Mouse (Mus musculus) limb, embryonic 11.5 days (tissue): Measurements from ENCODE around the gene Zfp398. TPM values are rescaled to one million over a fixed set of nuclear protein-coding genes. Genes with fewer than 3 reads are reported as not detected.

ENCODE experiments used
- ATAC-seq: fragments of 200-750 bp; cut with Nextera tagmentation; 2 replicates; pipeline ENCODE4 v1.8.0; 2017; ENCODE audit warnings: low read depth; ENCODE audit not compliant: insufficient number of reproducible peaks, low FRiP score, low TSS enrichment
- DNase-seq: peaks from one replicate; pipeline ENCODE4 v3.0.0-alpha.2; 2015; ENCODE audit warnings: low spot score
- H3K27ac ChIP-seq: fragments of 300-500 bp; sonication (generic); replicated peaks from 2 replicates; pipeline ENCODE4 v1.5.1; 2014; ENCODE audit warnings: low read depth, mild to moderate bottlenecking, low read length
- H3K27me3 ChIP-seq: fragments of 300-500 bp; sonication (generic); 2 replicates; pipeline ENCODE4 v1.6.1; 2014; ENCODE audit warnings: mild to moderate bottlenecking, low read length, mixed read lengths; ENCODE audit not compliant: control insufficient read depth, insufficient read depth
- H3K36me3 ChIP-seq: fragments of 300-500 bp; sonication (generic); 2 replicates; pipeline ENCODE4 v1.6.1; 2014; ENCODE audit warnings: mild to moderate bottlenecking, low read length, moderate library complexity, mixed read lengths; ENCODE audit not compliant: control insufficient read depth, insufficient read depth
- H3K4me1 ChIP-seq: fragments of 300-500 bp; sonication (generic); 2 replicates; pipeline ENCODE4 v1.6.1; 2014; ENCODE audit warnings: low read length, mixed read lengths; ENCODE audit not compliant: control insufficient read depth, insufficient read depth
- H3K4me2 ChIP-seq: fragments of 300-500 bp; sonication (generic); 2 replicates; pipeline ENCODE4 v1.6.1; 2014; ENCODE audit warnings: low read depth, mild to moderate bottlenecking, moderate library complexity; ENCODE audit not compliant: severe bottlenecking
- H3K4me3 ChIP-seq: fragments of 300-500 bp; sonication (generic); 2 replicates; pipeline ENCODE4 v1.5.1; 2014; ENCODE audit warnings: low read depth, low read length
- H3K9ac ChIP-seq: fragments of 300-500 bp; sonication (generic); 2 replicates; pipeline ENCODE4 v1.6.1; 2014; ENCODE audit warnings: mild to moderate bottlenecking, low read length
- H3K9me3 ChIP-seq: fragments of 300-500 bp; sonication (generic); 2 replicates; pipeline ENCODE4 v1.6.1; 2016; ENCODE audit warnings: low read length; ENCODE audit not compliant: control insufficient read depth
- WGBS: fragments of 180-500 bp; shearing (Covaris S2); extraction: QIAGEN DNeasy Blood & Tissue Kit; methylation state at CpG from one replicate; pipeline ENCODE4 v1.1.7; 2014; 5-methylcytosine and 5-hydroxymethylcytosine counted together
- polyA plus RNA-seq: library from polyadenylated mRNA; unstranded; fragments of >200 nt; fragmentation: Nextera tagmentation; extraction: Ambion mirVana; gene quantifications from 2 replicates; pipeline ENCODE4 v1.2.1, GENCODE M21; 2014

The Zfp398 gene
- polyA plus RNA-seq, 1 experiment from 2014 or later: 9.3 TPM

DNA sequence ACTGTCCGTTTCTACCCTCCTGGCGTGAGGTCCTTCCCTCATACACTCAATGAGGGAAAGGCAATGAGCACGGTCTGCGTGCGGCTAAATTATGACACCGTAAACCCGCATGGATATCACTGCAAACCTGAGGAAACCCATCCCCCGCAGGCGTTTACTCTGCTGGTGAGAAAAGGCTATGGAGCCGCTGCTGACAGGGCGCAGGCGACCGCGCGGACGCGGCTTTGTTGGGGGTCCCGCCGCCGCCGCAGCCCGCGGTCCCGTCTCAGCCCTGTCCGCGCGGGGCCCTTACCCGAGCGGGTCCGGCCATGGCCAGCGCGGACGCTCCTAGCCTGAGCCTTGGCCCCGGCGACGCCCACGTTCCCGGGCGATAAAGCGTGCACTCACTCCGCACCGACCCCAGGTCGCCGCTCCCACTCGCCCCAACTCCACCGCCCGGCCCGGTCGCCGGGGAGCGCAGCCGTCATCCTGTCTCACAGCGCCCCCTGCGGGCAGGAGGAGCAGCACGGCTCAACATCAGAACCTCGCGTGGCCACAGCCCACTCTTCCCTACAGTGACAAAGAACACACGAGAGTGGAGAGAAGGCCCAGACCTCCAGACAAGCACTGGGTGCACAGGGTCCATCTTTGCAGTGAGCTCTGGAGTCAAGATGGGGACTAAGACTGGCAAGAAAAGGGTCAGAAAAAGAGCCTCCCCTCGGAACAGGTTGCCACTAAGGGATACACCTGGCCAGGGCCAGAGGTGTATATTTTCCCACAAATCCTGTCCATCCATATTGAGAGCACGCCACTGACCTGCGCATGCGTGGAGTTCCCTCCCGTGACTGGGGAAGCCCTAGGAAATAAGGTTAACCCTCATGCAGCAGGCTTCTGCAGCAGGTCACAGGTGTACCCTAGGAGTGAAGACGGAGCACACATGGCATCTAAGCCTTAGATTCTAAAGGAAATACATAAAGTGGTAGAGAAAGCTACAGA is 5.1 kb upstream of the Zfp398 start, which contains the start of gene Zfp786:
TSS of gene Zfp786 (minus strand) at position 764 of the 975 bp plus-strand sequence.
- Histone ChIP-seq H3K27ac (0 out of 2 replicates have a peak within 1 kb of the TSS, but pooled peaks have one; percentile 47), H3K9ac (peak within 1 kb of the TSS; percentile 80), H3K4me2 (peak within 1 kb of the TSS; percentile 54), H3K4me3 (peak within 1 kb of the TSS; percentile 67), H3K4me1 (no peaks in the 10 kb centered on the region), H3K27me3 (no peaks in the 10 kb centered on the region), H3K9me3 (no peaks in the 10 kb centered on the region), H3K36me3 (no peaks in the 10 kb centered on the region)
- ATAC-seq (peak; percentile 88), DNase-seq (peak; percentile 96)
- 2% methylated on average over 64 of the region's 64 CpGs for WGBS

DNA sequence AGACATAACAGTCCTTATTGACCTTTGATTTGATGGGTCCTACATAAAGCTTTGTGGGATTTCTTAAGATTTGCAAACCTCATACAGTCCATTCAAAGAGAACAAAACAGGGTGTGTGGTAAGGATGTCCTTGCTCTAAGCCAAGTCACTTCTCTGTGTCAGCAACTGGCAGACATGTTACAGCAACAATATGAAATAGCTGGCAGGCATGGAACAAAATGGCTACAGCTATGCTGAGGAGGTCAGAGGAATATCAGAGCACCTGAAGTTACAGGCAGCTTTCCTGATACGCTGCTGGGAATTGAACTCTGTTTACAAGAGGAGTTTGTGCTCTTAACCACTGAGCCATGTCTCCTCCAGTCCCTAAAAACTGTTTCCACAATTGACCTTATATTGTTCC is 3.2 kb upstream of the Zfp398 start:
- Histone ChIP-seq H3K4me3 (no peak overlapping the region), H3K4me1 (no peaks in the 10 kb centered on the region), H3K4me2 (no peak overlapping the region), H3K27ac (no peak overlapping the region), H3K36me3 (no peaks in the 10 kb centered on the region), H3K27me3 (no peaks in the 10 kb centered on the region), H3K9ac (no peak overlapping the region), H3K9me3 (no peaks in the 10 kb centered on the region)
- DNase-seq (no peak), ATAC-seq (no peak)
- 85% methylated on average over 1 of the region's 1 CpGs for WGBS

DNA sequence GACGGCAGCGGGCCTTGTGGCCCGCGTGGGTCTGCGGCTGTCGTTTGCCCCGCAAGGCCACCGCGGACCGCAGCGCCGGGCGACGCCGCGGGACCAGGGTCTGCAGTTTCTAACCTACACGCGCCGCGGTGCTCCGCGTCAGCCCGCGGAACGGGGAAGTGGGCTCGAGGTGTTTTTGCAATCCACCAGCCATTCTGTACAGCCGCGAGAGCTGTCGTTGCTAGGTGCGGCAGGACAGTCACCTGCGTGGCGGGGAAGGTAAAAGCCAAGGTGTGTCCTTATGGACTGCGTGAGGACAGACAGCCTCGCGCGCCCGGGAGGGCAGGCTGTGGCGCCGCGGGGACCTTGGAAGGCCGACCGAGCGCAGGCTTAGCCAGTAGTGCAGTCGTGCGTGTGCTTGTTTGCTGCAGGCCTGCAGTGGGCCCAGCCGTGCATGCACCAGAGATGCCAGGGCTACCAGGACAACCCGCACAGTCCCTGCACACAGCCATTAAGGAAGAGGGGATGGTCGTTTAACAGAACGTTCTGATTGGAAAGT is 592 bp downstream of the Zfp398 start:
- Histone ChIP-seq H3K4me2 (peak overlapping the region; percentile 75), H3K27me3 (no peaks in the 10 kb centered on the region), H3K9ac (peak overlapping the region; percentile 91), H3K4me3 (peak overlapping the region; percentile 93), H3K27ac (peak overlapping the region; percentile 73), H3K4me1 (no peaks in the 10 kb centered on the region), H3K9me3 (no peaks in the 10 kb centered on the region), H3K36me3 (0 out of 2 replicates have a peak, but pooled peaks cover 2% of the 10 kb centered on the region)
- ATAC-seq (peak; percentile 70), DNase-seq (peak; percentile 66)
- WGBS: under 1% methylated on average over 49 of the region's 49 CpGs

DNA sequence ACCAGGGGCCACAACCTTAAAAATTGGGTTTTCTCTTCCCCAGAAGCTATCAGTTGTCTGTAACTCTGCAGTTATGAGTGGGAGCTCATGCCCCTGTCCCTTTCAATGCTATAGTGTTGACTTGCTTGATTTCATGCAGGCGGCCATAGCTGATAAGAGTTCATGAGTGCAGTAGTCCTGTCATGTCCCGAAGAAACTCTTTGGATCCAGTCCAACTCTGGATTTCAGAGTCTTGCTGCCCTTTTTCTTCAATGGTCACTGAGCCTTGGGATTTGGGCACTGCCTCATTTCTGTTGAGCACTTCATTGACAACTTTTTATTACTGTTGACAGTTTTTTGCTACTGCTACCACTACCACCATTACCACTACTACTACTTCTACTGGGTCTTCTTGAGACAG is 2.2 kb downstream of the Zfp398 start:
- H3K36me3 ChIP-seq: 0 out of 2 replicates have a peak, but pooled peaks cover 2% of the 10 kb centered on the region

DNA sequence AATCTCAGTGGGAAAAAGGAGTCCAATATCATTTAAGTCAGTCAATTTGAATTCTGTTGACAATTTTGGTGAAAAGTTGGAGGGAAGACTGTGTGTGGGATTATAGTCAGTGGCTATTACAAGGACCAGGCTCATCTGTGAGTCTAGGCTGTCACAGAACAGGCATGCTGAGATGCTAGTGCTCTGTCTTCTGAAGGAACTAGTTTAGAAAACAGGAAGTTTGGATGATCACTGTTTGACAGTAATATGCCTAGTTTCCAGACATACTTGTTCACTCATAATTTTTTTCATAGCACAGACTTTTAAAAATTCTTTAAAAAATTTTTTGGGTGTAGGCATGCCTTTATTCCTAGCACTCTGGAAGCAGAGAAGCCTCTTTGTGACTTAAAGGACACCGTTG is 5.6 kb downstream of the Zfp398 start:
- no peak for DNase-seq

More for the DNA sequence above, 2.2 kb downstream of the Zfp398 start:
- Histone ChIP-seq H3K27me3 (no peaks in the 10 kb centered on the region), H3K4me2 (no peak overlapping the region), H3K9me3 (no peaks in the 10 kb centered on the region), H3K27ac (no peak overlapping the region), H3K9ac (no peak overlapping the region), H3K4me3 (no peak overlapping the region), H3K4me1 (no peaks in the 10 kb centered on the region)
- no peak for DNase-seq
- no peak for ATAC-seq
- 95% methylated on average over 2 of the region's 2 CpGs for WGBS

DNA sequence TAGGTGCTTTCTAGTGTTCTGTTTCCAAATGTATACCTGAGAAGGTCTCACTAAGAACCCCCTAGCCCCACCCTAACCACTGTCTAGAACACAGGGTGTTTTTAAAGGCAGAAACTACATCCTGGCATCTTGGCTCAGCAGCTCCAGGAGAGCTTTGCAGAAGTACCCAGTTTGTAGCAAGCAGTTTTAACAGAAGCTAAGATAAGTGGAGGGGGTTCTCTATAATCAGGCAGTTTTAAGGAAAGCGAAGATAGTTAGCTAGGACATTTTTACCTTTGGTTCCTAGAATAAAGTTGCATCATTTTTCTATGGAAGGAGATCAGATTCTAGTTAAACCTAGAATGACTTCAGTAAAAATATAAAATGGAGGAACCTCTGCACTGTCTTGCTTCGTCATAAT is 6.4 kb downstream of the Zfp398 start:
- H3K4me1 ChIP-seq: no peaks in the 10 kb centered on the region
- no peak overlapping the region for H3K4me3 ChIP-seq
- no peaks in the 10 kb centered on the region for H3K9me3 ChIP-seq
- WGBS: 93% methylated on average over 2 of the region's 2 CpGs
- ATAC-seq: no peak
- no peak overlapping the region for H3K9ac ChIP-seq
- no peaks in the 10 kb centered on the region for H3K27me3 ChIP-seq
- no peak overlapping the region for H3K4me2 ChIP-seq
- DNase-seq: no peak
- 0 out of 2 replicates have a peak, but pooled peaks cover 5% of the 10 kb centered on the region for H3K36me3 ChIP-seq
- H3K27ac ChIP-seq: no peak overlapping the region

More for the DNA sequence above, 5.6 kb downstream of the Zfp398 start:
- Histone ChIP-seq H3K27ac (no peak overlapping the region), H3K4me3 (no peak overlapping the region), H3K9me3 (no peaks in the 10 kb centered on the region), H3K27me3 (no peaks in the 10 kb centered on the region), H3K4me2 (no peak overlapping the region), H3K36me3 (0 out of 2 replicates have a peak, but pooled peaks cover 5% of the 10 kb centered on the region), H3K9ac (no peak overlapping the region), H3K4me1 (no peaks in the 10 kb centered on the region)
- 90% methylated on average over 1 of the region's 1 CpGs for WGBS
- ATAC-seq: no peak

DNA sequence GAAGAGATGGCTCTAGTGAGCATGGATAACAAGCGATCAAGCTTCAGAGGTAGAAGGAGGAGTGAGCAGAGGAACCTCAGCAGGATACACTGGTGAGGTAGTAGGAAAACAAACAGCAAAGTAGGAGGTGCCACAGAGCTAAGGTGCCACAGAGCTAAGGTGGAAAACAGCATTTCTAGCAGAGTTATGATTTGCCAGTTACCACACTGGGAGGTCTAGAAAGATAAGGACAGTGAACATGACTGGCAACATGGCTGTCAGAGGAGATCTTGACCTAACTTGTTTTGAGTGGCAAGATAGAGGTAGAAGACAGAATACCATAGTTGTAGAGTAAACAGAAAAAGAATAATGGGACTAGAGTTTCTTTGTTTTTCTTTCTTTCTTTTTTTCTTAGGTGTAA is 6.9 kb downstream of the Zfp398 start:
- H3K27me3 ChIP-seq: no peaks in the 10 kb centered on the region
- no peak overlapping the region for H3K4me3 ChIP-seq
- 0 out of 2 replicates have a peak, but pooled peaks cover 5% of the 10 kb centered on the region for H3K36me3 ChIP-seq
- H3K9ac ChIP-seq: no peak overlapping the region
- H3K27ac ChIP-seq: no peak overlapping the region
- no peaks in the 10 kb centered on the region for H3K9me3 ChIP-seq
- WGBS: 89% methylated on average over 1 of the region's 1 CpGs
- no peaks in the 10 kb centered on the region for H3K4me1 ChIP-seq
- no peak overlapping the region for H3K4me2 ChIP-seq
- no peak for DNase-seq
- no peak for ATAC-seq

DNA sequence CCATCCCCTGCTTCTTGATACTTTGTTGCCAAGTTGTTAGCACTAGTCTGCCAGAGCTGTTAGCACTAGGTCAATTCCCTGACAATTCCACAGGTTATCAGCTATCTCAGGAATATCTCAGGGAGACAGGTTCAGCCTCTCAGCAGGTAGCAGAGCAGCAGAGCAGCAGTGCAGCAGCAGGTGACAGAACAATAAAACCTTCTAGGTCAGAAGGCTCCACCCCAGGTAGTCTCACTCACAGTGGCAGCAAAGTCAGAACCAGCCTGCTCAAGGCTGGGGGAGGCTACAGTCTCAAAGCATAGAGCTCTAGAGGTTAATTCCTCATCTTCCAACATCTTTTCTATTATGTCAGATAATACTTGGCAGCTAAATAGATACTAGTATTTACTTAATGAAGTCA is 10.3 kb downstream of the Zfp398 start:
- no peak for ATAC-seq
- Histone ChIP-seq H3K4me3 (no peak overlapping the region), H3K4me2 (no peak overlapping the region)

More for the DNA sequence above, 10.3 kb downstream of the Zfp398 start:
- Histone ChIP-seq H3K4me1 (no peaks in the 10 kb centered on the region), H3K9me3 (no peaks in the 10 kb centered on the region), H3K9ac (no peak overlapping the region), H3K27ac (no peak overlapping the region), H3K27me3 (no peaks in the 10 kb centered on the region), H3K36me3 (0 out of 2 replicates have a peak, but pooled peaks cover 3% of the 10 kb centered on the region)
- no peak for DNase-seq
